Mouse (Mus musculus): ENCODE data around the gene Rpp30. TPM values are rescaled to one million over a fixed set of nuclear protein-coding genes. Genes with fewer than 3 reads are reported as not detected.
A peak's percentile ranks its signal among the peaks of the same experiment; 100 is the strongest.

The Rpp30 gene
- polyA plus RNA-seq, 1 experiment from 2014 or later, result 67.3 TPM

- no peaks in the 10 kb centered on the region for H3K27me3 ChIP-seq (ENCODE audit: insufficient read depth, low read length)
- 83% methylated on average over 26 of the region's 26 CpGs for WGBS
- H3K4me2 ChIP-seq (ENCODE audit: low read length), result no peak overlapping the region
- 0 out of 2 replicates have a peak, but pooled peaks cover 3% of the 10 kb centered on the region for H3K4me1 ChIP-seq (replicated peaks; ENCODE audit: insufficient read depth, low read length)
- DNase-seq (ENCODE audit: low spot score) (no peak), ATAC-seq (replicated peaks; ENCODE audit: low FRiP score, low read depth) (no peak)
- H3K27ac ChIP-seq, result no peak overlapping the region
- no peak overlapping the region for H3K4me3 ChIP-seq (replicated peaks; ENCODE audit: low read depth, low read length)
- TF ChIP-seq CTCF (IDR thresholded peaks at IDR 0.05; ENCODE audit: low read depth), result no peak
- no peaks in the 10 kb centered on the region for H3K9me3 ChIP-seq (replicated peaks; ENCODE audit: low read length)
- H3K9ac ChIP-seq (ENCODE audit: low read depth, low read length), result no peak overlapping the region
- H3K36me3 ChIP-seq (ENCODE audit: insufficient read depth, low read length), result no peaks in the 10 kb centered on the region
Measured at GRCm38 (mm10) chr19:36109318-36109944, 25.9 kb downstream of the Rpp30 start.

- Histone ChIP-seq H3K4me2 (ENCODE audit: low read length) (no peak overlapping the region), H3K27me3 (ENCODE audit: insufficient read depth, low read length) (no peaks in the 10 kb centered on the region), H3K4me1 (replicated peaks; ENCODE audit: insufficient read depth, low read length) (0 out of 2 replicates have a peak, but pooled peaks cover 3% of the 10 kb centered on the region), H3K9ac (ENCODE audit: low read depth, low read length) (no peak overlapping the region), H3K36me3 (ENCODE audit: insufficient read depth, low read length) (no peaks in the 10 kb centered on the region), H3K4me3 (replicated peaks; ENCODE audit: low read depth, low read length) (no peak overlapping the region), H3K9me3 (replicated peaks; ENCODE audit: low read length) (no peaks in the 10 kb centered on the region), H3K27ac (no peak overlapping the region)
- ATAC-seq (replicated peaks; ENCODE audit: low FRiP score, low read depth) (no peak), DNase-seq (ENCODE audit: low spot score) (no peak)
- TF ChIP-seq CTCF (IDR thresholded peaks at IDR 0.05; ENCODE audit: low read depth), result no peak
- 19% methylated on average over 7 of the region's 7 CpGs for WGBS
Measured at GRCm38 (mm10) chr19:36110465-36110864, 26.9 kb downstream of the Rpp30 start.

GRCm38 (mm10) chr19:36111054-36111895 is 27.8 kb downstream of the Rpp30 start:
- Histone ChIP-seq H3K27me3 (ENCODE audit: insufficient read depth, low read length) (no peaks in the 10 kb centered on the region), H3K4me1 (replicated peaks; ENCODE audit: insufficient read depth, low read length) (0 out of 2 replicates have a peak, but pooled peaks cover 3% of the 10 kb centered on the region), H3K4me3 (replicated peaks; ENCODE audit: low read depth, low read length) (no peak overlapping the region), H3K9me3 (replicated peaks; ENCODE audit: low read length) (no peaks in the 10 kb centered on the region), H3K36me3 (ENCODE audit: insufficient read depth, low read length) (no peaks in the 10 kb centered on the region), H3K9ac (ENCODE audit: low read depth, low read length) (no peak overlapping the region), H3K27ac (no peak overlapping the region), H3K4me2 (ENCODE audit: low read length) (no peak overlapping the region)
- 37% methylated on average over 7 of the region's 7 CpGs for WGBS
- ATAC-seq (replicated peaks; ENCODE audit: low FRiP score, low read depth) (peak; percentile 71; the same call in 1 of the 2 replicates), DNase-seq (ENCODE audit: low spot score) (peak; percentile 72)
- TF ChIP-seq CTCF (IDR thresholded peaks at IDR 0.05; ENCODE audit: low read depth), result peak; percentile 79

GRCm38 (mm10) chr19:36112007-36112406 is 28.5 kb downstream of the Rpp30 start:
- DNase-seq (ENCODE audit: low spot score) (no peak), ATAC-seq (replicated peaks; ENCODE audit: low FRiP score, low read depth) (no peak)
- TF ChIP-seq CTCF (IDR thresholded peaks at IDR 0.05; ENCODE audit: low read depth), result no peak
- no peak overlapping the region for H3K4me3 ChIP-seq (replicated peaks; ENCODE audit: low read depth, low read length)
- H3K4me1 ChIP-seq (replicated peaks; ENCODE audit: insufficient read depth, low read length), result 0 out of 2 replicates have a peak, but pooled peaks cover 3% of the 10 kb centered on the region
- WGBS, result 55% methylated on average over 17 of the region's 17 CpGs
- no peaks in the 10 kb centered on the region for H3K36me3 ChIP-seq (ENCODE audit: insufficient read depth, low read length)
- H3K9me3 ChIP-seq (replicated peaks; ENCODE audit: low read length), result no peaks in the 10 kb centered on the region
- no peak overlapping the region; the same call in 1 of the 2 replicates for H3K4me2 ChIP-seq (ENCODE audit: low read length)
- no peaks in the 10 kb centered on the region for H3K27me3 ChIP-seq (ENCODE audit: insufficient read depth, low read length)
- no peak overlapping the region for H3K9ac ChIP-seq (ENCODE audit: low read depth, low read length)
- H3K27ac ChIP-seq, result no peak overlapping the region

GRCm38 (mm10) chr19:36116185-36116584 is 32.7 kb downstream of the Rpp30 start:
- no peak for ATAC-seq (replicated peaks; ENCODE audit: low FRiP score, low read depth)
- WGBS, result 60% methylated on average over 4 of the region's 4 CpGs
- H3K4me2 ChIP-seq (ENCODE audit: low read length), result peak overlapping the region; percentile 30; the same call in 1 of the 2 replicates

GRCm38 (mm10) chr19:36119219-36119618 is 35.7 kb downstream of the Rpp30 start:
- no peaks in the 10 kb centered on the region for H3K36me3 ChIP-seq (ENCODE audit: insufficient read depth, low read length)
- no peak for TF ChIP-seq CTCF (IDR thresholded peaks at IDR 0.05; ENCODE audit: low read depth)
- DNase-seq (ENCODE audit: low spot score) (no peak), ATAC-seq (replicated peaks; ENCODE audit: low FRiP score, low read depth) (no peak)
- H3K9me3 ChIP-seq (replicated peaks; ENCODE audit: low read length), result peaks cover 11% of the 10 kb centered on the region
- no peaks in the 10 kb centered on the region for H3K27me3 ChIP-seq (ENCODE audit: insufficient read depth, low read length)
- no peak overlapping the region for H3K4me2 ChIP-seq (ENCODE audit: low read length)
- H3K4me1 ChIP-seq (replicated peaks; ENCODE audit: insufficient read depth, low read length), result no peaks in the 10 kb centered on the region
- H3K9ac ChIP-seq (ENCODE audit: low read depth, low read length), result no peak overlapping the region
- 67% methylated on average over 8 of the region's 8 CpGs for WGBS
- no peak overlapping the region for H3K4me3 ChIP-seq (replicated peaks; ENCODE audit: low read depth, low read length)
- H3K27ac ChIP-seq, result no peak overlapping the region

More at GRCm38 (mm10) chr19:36116185-36116584, 32.7 kb downstream of the Rpp30 start:
- TF ChIP-seq CTCF (IDR thresholded peaks at IDR 0.05; ENCODE audit: low read depth), result no peak
- H3K27ac ChIP-seq, result no peak overlapping the region
- DNase-seq (ENCODE audit: low spot score), result no peak
- no peak overlapping the region for H3K4me3 ChIP-seq (replicated peaks; ENCODE audit: low read depth, low read length)
- no peaks in the 10 kb centered on the region for H3K27me3 ChIP-seq (ENCODE audit: insufficient read depth, low read length)
- no peaks in the 10 kb centered on the region for H3K4me1 ChIP-seq (replicated peaks; ENCODE audit: insufficient read depth, low read length)
- no peaks in the 10 kb centered on the region for H3K36me3 ChIP-seq (ENCODE audit: insufficient read depth, low read length)
- no peak overlapping the region for H3K9ac ChIP-seq (ENCODE audit: low read depth, low read length)
- no peaks in the 10 kb centered on the region for H3K9me3 ChIP-seq (replicated peaks; ENCODE audit: low read length)
